Mouse (Mus musculus) CH12.LX (cell line): ENCODE results near the gene Gm11239. TPM values are rescaled to one million over a fixed set of nuclear protein-coding genes. Genes with fewer than 3 reads are reported as not detected.

Experiments used
- DNase-seq: peaks from one replicate; pipeline ENCODE4 v3.0.0-alpha.2; 2013; ENCODE audit errors: extremely low read depth
- H3K27ac ChIP-seq: 2 replicates; pipeline ENCODE4 v1.5.1; 2012; ENCODE audit warnings: low read depth, mild to moderate bottlenecking, control low read depth, moderate library complexity; ENCODE audit not compliant: insufficient read depth
- H3K27me3 ChIP-seq: replicated peaks from 2 replicates; pipeline ENCODE3; 2012; ENCODE audit warnings: inconsistent platforms
- H3K36me3 ChIP-seq, 2 experiments: replicated peaks in 1 of 2; 2 replicates each; pipeline versions ENCODE3 to v1.6.1; 2012; ENCODE audit warnings: inconsistent platforms in 1 of 2, low read length in 1 of 2, mild to moderate bottlenecking in 1 of 2, mixed read lengths in 1 of 2, moderate library complexity in 1 of 2; ENCODE audit not compliant: control insufficient read depth in 1 of 2, insufficient read depth in 1 of 2
- H3K4me1 ChIP-seq, 2 experiments: 2 replicates each; pipeline ENCODE4 v1.6.1; 2012; ENCODE audit warnings: inconsistent platforms in 1 of 2, moderate library complexity in 1 of 2; ENCODE audit not compliant: insufficient read depth in 2 of 2, control insufficient read depth in 1 of 2
- H3K4me2 ChIP-seq: 2 replicates; pipeline ENCODE4 v1.6.1; 2012; ENCODE audit warnings: low read depth, mild to moderate bottlenecking, control low read depth; ENCODE audit not compliant: poor library complexity, insufficient read depth, severe bottlenecking
- H3K4me3 ChIP-seq, 3 experiments: fragments of 150-350 bp in 1 of 3; sonication (generic) in 1 of 3; replicated peaks in 1 of 3; 2 replicates each; pipeline versions ENCODE3 to v1.5.1; 2011 to 2012; ENCODE audit warnings: low read depth in 2 of 3, low read length in 2 of 3, mild to moderate bottlenecking in 2 of 3, moderate library complexity in 2 of 3, control low read depth in 1 of 3, improper control_type of control experiment in 1 of 3, inconsistent platforms in 1 of 3, mixed read lengths in 1 of 3; ENCODE audit not compliant: poor library complexity in 1 of 3
- H3K79me2 ChIP-seq: replicated peaks from 2 replicates; pipeline ENCODE4 v1.6.1; 2012; ENCODE audit warnings: mild to moderate bottlenecking, moderate library complexity; ENCODE audit not compliant: control insufficient read depth, poor library complexity, insufficient read depth, severe bottlenecking; ENCODE audit errors: extremely low read depth
- H3K9ac ChIP-seq: 2 replicates; pipeline ENCODE4 v1.6.1; 2012; ENCODE audit warnings: low read depth, mild to moderate bottlenecking, control low read depth, moderate library complexity; ENCODE audit not compliant: insufficient read depth
- H3K9me3 ChIP-seq: replicated peaks from 2 replicates; pipeline ENCODE3; 2012; ENCODE audit warnings: low read length, inconsistent platforms, mixed read lengths
- BHLHE40 ChIP-seq: IDR thresholded peaks from 2 replicates; pipeline ENCODE4 v1.6.1; 2011; ENCODE audit warnings: mild to moderate bottlenecking, low read depth, low read length, improper control_type of control experiment
- CHD1 ChIP-seq: IDR thresholded peaks from 2 replicates; pipeline ENCODE4 v1.6.1; 2012; ENCODE audit warnings: low read depth, low read length, improper control_type of control experiment, inconsistent platforms
- CHD2 ChIP-seq: IDR thresholded peaks from 2 replicates; pipeline ENCODE4 v1.6.1; 2011; ENCODE audit warnings: low read length, improper control_type of control experiment
- CTCF ChIP-seq, 2 experiments: IDR thresholded peaks in 1 of 2; conservative IDR thresholded peaks in 1 of 2; 2 replicates each; pipeline ENCODE4 v1.5.1; 2011 to 2012; ENCODE audit warnings: low read depth in 2 of 2, low read length in 2 of 2, improper control_type of control experiment in 1 of 2, inconsistent platforms in 1 of 2, mild to moderate bottlenecking in 1 of 2, moderate library complexity in 1 of 2
- ETS1 ChIP-seq: conservative IDR thresholded peaks from 2 replicates; pipeline ENCODE4 v1.6.1; 2012; ENCODE audit warnings: low read depth, mild to moderate bottlenecking, inconsistent platforms, low read length, improper control_type of control experiment, moderate library complexity
- GABPA ChIP-seq: IDR thresholded peaks from 2 replicates; pipeline ENCODE4 v1.6.1; 2012; ENCODE audit warnings: low read depth, low read length, improper control_type of control experiment, inconsistent platforms; ENCODE audit not compliant: insufficient replicate concordance
- HCFC1 ChIP-seq: IDR thresholded peaks from 2 replicates; pipeline ENCODE4 v1.6.1; 2012; ENCODE audit warnings: low read depth, mild to moderate bottlenecking, inconsistent platforms, low read length, improper control_type of control experiment
- IRF4 ChIP-seq: IDR thresholded peaks from 2 replicates; pipeline ENCODE4 v1.6.1; 2014; ENCODE audit warnings: low read depth, mild to moderate bottlenecking, inconsistent platforms, low read length, improper control_type of control experiment
- JUND ChIP-seq: conservative IDR thresholded peaks from 2 replicates; pipeline ENCODE4 v1.6.1; 2011; ENCODE audit warnings: low read depth, low read length, improper control_type of control experiment
- MAFK ChIP-seq: IDR thresholded peaks from 2 replicates; pipeline ENCODE4 v1.6.1; 2011; ENCODE audit warnings: low read length, improper control_type of control experiment; ENCODE audit not compliant: insufficient replicate concordance
- MAX ChIP-seq: IDR thresholded peaks from 2 replicates; pipeline ENCODE4 v1.6.1; 2011; ENCODE audit warnings: low read length, improper control_type of control experiment
- MAZ ChIP-seq: IDR thresholded peaks from 2 replicates; pipeline ENCODE4 v1.6.1; 2012; ENCODE audit warnings: low read depth, mild to moderate bottlenecking, inconsistent platforms, low read length, improper control_type of control experiment, moderate library complexity
- MXI1 ChIP-seq: IDR thresholded peaks from 2 replicates; pipeline ENCODE4 v1.6.1; 2011; ENCODE audit warnings: mild to moderate bottlenecking, low read depth, low read length, improper control_type of control experiment
- NRF1 ChIP-seq: IDR thresholded peaks from 2 replicates; pipeline ENCODE4 v1.6.1; 2014; ENCODE audit warnings: low read depth, mild to moderate bottlenecking, inconsistent platforms, low read length, improper control_type of control experiment, moderate library complexity
- PAX5 ChIP-seq: IDR thresholded peaks from 2 replicates; pipeline ENCODE4 v1.6.1; 2012; ENCODE audit warnings: low read length, inconsistent platforms, mixed read lengths
- POLR2AphosphoS2 ChIP-seq: IDR thresholded peaks from 2 replicates; pipeline ENCODE4 v1.6.1; 2011; ENCODE audit warnings: low read depth, low read length, improper control_type of control experiment
- SIN3A ChIP-seq: IDR thresholded peaks from 2 replicates; pipeline ENCODE4 v1.6.1; 2012; ENCODE audit warnings: low read length, improper control_type of control experiment, inconsistent platforms
- UBTF ChIP-seq: IDR thresholded peaks from 2 replicates; pipeline ENCODE4 v1.6.1; 2012; ENCODE audit warnings: low read depth, mild to moderate bottlenecking, inconsistent platforms, low read length, improper control_type of control experiment, moderate library complexity
- USF2 ChIP-seq: conservative IDR thresholded peaks from 2 replicates; pipeline ENCODE4 v1.6.1; 2011; ENCODE audit warnings: low read depth, low read length, improper control_type of control experiment
- ZMIZ1 ChIP-seq: IDR thresholded peaks from 2 replicates; pipeline ENCODE4 v1.6.1; 2012; ENCODE audit warnings: low read depth, mild to moderate bottlenecking, inconsistent platforms, low read length, improper control_type of control experiment
- ZNF384 ChIP-seq: IDR thresholded peaks from 2 replicates; pipeline ENCODE4 v1.6.1; 2012; ENCODE audit warnings: low read depth, low read length, improper control_type of control experiment, inconsistent platforms
- dilution Hi-C: fragments of 300-500 bp; cut with MboI; formaldehyde crosslinking; loops from 2 replicates; pipeline ENCODE4 v1.14.3; 2020; ENCODE audit warnings: low sequenced_read_pairs; ENCODE audit not compliant: extremely low pct_unique_long_range_greater_than_20kb, extremely low pct_ligation_motif_present
- in situ Hi-C: fragments of 300-500 bp; cut with MboI; formaldehyde crosslinking; loops from 3 replicates; pipeline ENCODE4 v1.14.3; 2019; ENCODE audit warnings: low sequenced_read_pairs, low pct_ligation_motif_present, low pct_unique_long_range_greater_than_20kb, mixed read lengths
- polyA plus RNA-seq: library from polyadenylated mRNA; unstranded; fragments of >175 nt; gene quantifications from 2 replicates; pipeline ENCODE4 v1.2.1, GENCODE M21; 2012; ENCODE audit warnings: low read depth; ENCODE audit not compliant: insufficient read length
- total RNA-seq, 2 experiments: library from RNA; depleted of rRNA; stranded (reverse); fragments of 300-350 nt in 1 of 2; fragments of >200 nt in 1 of 2; gene quantifications; 2 replicates each; pipeline ENCODE4 v1.2.3; 2012 to 2014

The Gm11239 gene
- total and polyA plus RNA-seq, 3 experiments = 0.17 TPM; not detected in 2

DNA sequence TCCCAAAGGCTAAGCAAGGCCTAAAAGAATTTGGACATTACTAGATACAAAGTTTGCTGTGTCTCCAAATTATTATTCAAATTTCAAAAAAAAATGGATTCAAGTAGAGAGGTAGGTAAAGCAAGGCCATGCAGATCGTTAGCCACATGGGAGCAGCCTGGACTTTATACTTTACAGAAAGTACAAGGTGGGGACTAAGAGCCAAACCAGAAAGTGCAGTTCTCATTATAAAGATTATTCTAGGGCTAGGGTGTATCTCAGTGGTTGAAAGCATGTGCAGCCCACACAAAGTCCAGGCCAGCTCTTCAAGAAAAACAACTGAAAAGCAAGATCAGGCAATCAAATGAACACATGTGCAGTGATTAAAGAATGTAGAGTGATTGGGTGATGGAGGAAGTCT lies 50.6 kb downstream of the Gm11239 start:
- no peaks in the 10 kb centered on the region for H3K27me3 ChIP-seq
- in situ Hi-C loops = no loop called here
- no peaks in the 10 kb centered on the region for H3K4me1 ChIP-seq
- dilution Hi-C loops = no loop called here
- H3K36me3 ChIP-seq = peaks cover 0 to 2% of the 10 kb centered on the region in 2 experiments
- no peak overlapping the region for H3K4me2 ChIP-seq
- peaks cover 17% of the 10 kb centered on the region for H3K9me3 ChIP-seq
- H3K79me2 ChIP-seq = no peaks in the 10 kb centered on the region
- no peak for DNase-seq
- H3K4me3 ChIP-seq = no peak overlapping the region
- no peak overlapping the region for H3K27ac ChIP-seq
- no peak overlapping the region for H3K9ac ChIP-seq
- TF ChIP-seq HCFC1 (no peak), ETS1 (no peak), IRF4 (no peak), BHLHE40 (no peak), GABPA (no peak), MAZ (no peak)

DNA sequence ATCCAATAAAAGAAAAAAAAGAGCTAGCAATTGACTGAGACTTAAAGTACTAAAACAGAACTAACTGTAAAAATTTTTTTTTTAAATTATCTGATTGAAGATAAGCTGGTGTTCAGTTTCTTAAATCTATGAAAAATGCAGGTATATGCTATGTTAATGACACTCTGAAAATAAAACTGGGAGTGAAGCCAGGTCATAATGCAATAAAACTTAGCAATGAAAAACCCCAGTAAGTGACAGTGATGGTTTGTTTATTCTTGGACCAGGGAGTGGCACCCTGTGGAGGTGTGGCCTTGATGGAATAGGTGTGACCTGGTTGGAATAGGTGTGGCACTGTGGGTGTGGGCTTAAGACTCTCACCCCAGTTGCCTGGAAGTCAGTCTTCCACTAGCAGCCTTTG lies 51.7 kb downstream of the Gm11239 start:
- no peak for TF ChIP-seq MAZ
- no peak for TF ChIP-seq JUND
- no peak for TF ChIP-seq CHD2
- no peak for TF ChIP-seq CHD1
- TF ChIP-seq MAX = no peak
- no peak for TF ChIP-seq PAX5
- TF ChIP-seq IRF4 = no peak
- TF ChIP-seq MAFK = no peak
- no peak for TF ChIP-seq NRF1
- TF ChIP-seq USF2 = no peak
- TF ChIP-seq BHLHE40 = no peak
- TF ChIP-seq SIN3A = no peak
- no peak for TF ChIP-seq CTCF (conservative IDR thresholded peaks at IDR 0.05 in 1 of 2, IDR thresholded peaks at IDR 0.05 in 1 of 2; ENCODE audit: low read depth in 2 of 2, low read length in 2 of 2)
- TF ChIP-seq ZMIZ1 = no peak
- TF ChIP-seq MXI1 = no peak
- no peak for TF ChIP-seq ZNF384
- no peak for TF ChIP-seq GABPA
- TF ChIP-seq POLR2AphosphoS2 = no peak
- TF ChIP-seq UBTF = no peak
- Histone ChIP-seq H3K9me3 (peaks cover 18% of the 10 kb centered on the region), H3K9ac (no peak overlapping the region), H3K79me2 (no peaks in the 10 kb centered on the region), H3K36me3 (peaks cover 0 to 2% of the 10 kb centered on the region in 2 experiments), H3K4me3 (no peak overlapping the region), H3K4me2 (no peak overlapping the region), H3K27me3 (no peaks in the 10 kb centered on the region), H3K4me1 (no peaks in the 10 kb centered on the region), H3K27ac (no peak overlapping the region)
- dilution Hi-C loops (no loop called here), in situ Hi-C loops (no loop called here)
- no peak for DNase-seq

Other genes starting within 250 kb of the Gm11239 start
- gene Gm11238, start 60.5 kb upstream of the Gm11239 start, total RNA-seq (2012; rRNA removed) = not detected in 2 replicates
- not detected in 2 replicates for gene Gm11238, start 60.5 kb upstream of the Gm11239 start, total RNA-seq (2014; rRNA removed)
- not detected in 2 replicates for gene Gm11238, start 60.5 kb upstream of the Gm11239 start, polyA plus RNA-seq
- not detected in 2 replicates for gene Gm11237, start 45.4 kb upstream of the Gm11239 start, total RNA-seq (2012; rRNA removed)
- not detected in 2 replicates for gene Gm11237, start 45.4 kb upstream of the Gm11239 start, total RNA-seq (2014; rRNA removed)
- gene Gm11237, start 45.4 kb upstream of the Gm11239 start, polyA plus RNA-seq = not detected in 2 replicates
- gene Gm11236, start 30.2 kb upstream of the Gm11239 start, total RNA-seq (2012; rRNA removed) = not detected in 2 replicates
- gene Gm11236, start 30.2 kb upstream of the Gm11239 start, total RNA-seq (2014; rRNA removed) = not detected in 2 replicates
- gene Gm11236, start 30.2 kb upstream of the Gm11239 start, polyA plus RNA-seq = not detected in 2 replicates
- not detected in 2 replicates for gene Gm428, start 15.2 kb downstream of the Gm11239 start, total RNA-seq (2012; rRNA removed)
- not detected in 2 replicates for gene Gm428, start 15.2 kb downstream of the Gm11239 start, total RNA-seq (2014; rRNA removed)
- not detected in 2 replicates for gene Gm428, start 15.2 kb downstream of the Gm11239 start, polyA plus RNA-seq
- 1.6 and 2.9 TPM in 2 replicates for gene Rasef, start 122.6 kb downstream of the Gm11239 start, total RNA-seq (2012; rRNA removed)
- gene Rasef, start 122.6 kb downstream of the Gm11239 start, total RNA-seq (2014; rRNA removed) = 0.11 and 0.20 TPM in 2 replicates
- 0.11 and 0.16 TPM in 2 replicates for gene Rasef, start 122.6 kb downstream of the Gm11239 start, polyA plus RNA-seq
- not detected in 2 replicates for gene Gm11758, start 207.9 kb downstream of the Gm11239 start, total RNA-seq (2012; rRNA removed)
- not detected in 2 replicates for gene Gm11758, start 207.9 kb downstream of the Gm11239 start, total RNA-seq (2014; rRNA removed)
- not detected in 2 replicates for gene Gm11758, start 207.9 kb downstream of the Gm11239 start, polyA plus RNA-seq
- not detected in 2 replicates for gene Gm11757, start 222.8 kb downstream of the Gm11239 start, total RNA-seq (2012; rRNA removed)
- gene Gm11757, start 222.8 kb downstream of the Gm11239 start, total RNA-seq (2014; rRNA removed) = not detected in 2 replicates
- gene Gm11757, start 222.8 kb downstream of the Gm11239 start, polyA plus RNA-seq = not detected in 2 replicates
- gene Gm13871, start 237.6 kb downstream of the Gm11239 start, total RNA-seq (2012; rRNA removed) = not detected in 2 replicates
- not detected in 2 replicates for gene Gm13871, start 237.6 kb downstream of the Gm11239 start, total RNA-seq (2014; rRNA removed)
- gene Gm13871, start 237.6 kb downstream of the Gm11239 start, polyA plus RNA-seq = not detected in 2 replicates